Mouse (Mus musculus) midbrain, embryonic 12.5 days (tissue): ENCODE results near the gene Rps6kl1. TPM values are rescaled to one million over a fixed set of nuclear protein-coding genes. Genes with fewer than 3 reads are reported as not detected.
"Not testable (repeated sequence)": the region's sequence is repeated elsewhere in the genome, so short reads cannot be mapped to it uniquely, and the experiment has no call there.

Experiments used
- ATAC-seq: fragments of 200-750 bp; cut with Nextera tagmentation; 2 replicates; pipeline ENCODE4 v1.8.0; 2017; ENCODE audit warnings: low read depth, moderate TSS enrichment, moderate library complexity; ENCODE audit not compliant: low FRiP score
- H3K27ac ChIP-seq: fragments of 300-500 bp; sonication (generic); replicated peaks from 2 replicates; pipeline ENCODE4 v1.5.1; 2016; ENCODE audit warnings: mild to moderate bottlenecking
- H3K27me3 ChIP-seq: fragments of 300-500 bp; sonication (generic); 2 replicates; pipeline ENCODE4 v1.6.1; 2016; ENCODE audit warnings: mild to moderate bottlenecking
- H3K36me3 ChIP-seq: fragments of 300-500 bp; sonication (generic); 2 replicates; pipeline ENCODE4 v1.6.1; 2016
- H3K4me1 ChIP-seq: fragments of 300-500 bp; sonication (generic); 2 replicates; pipeline ENCODE4 v1.6.1; 2016
- H3K4me2 ChIP-seq: fragments of 300-500 bp; sonication (generic); replicated peaks from 2 replicates; pipeline ENCODE4 v1.6.1; 2016; ENCODE audit warnings: mild to moderate bottlenecking, moderate library complexity
- H3K4me3 ChIP-seq: fragments of 300-500 bp; sonication (generic); 2 replicates; pipeline ENCODE4 v1.5.1; 2016; ENCODE audit warnings: mild to moderate bottlenecking
- H3K9ac ChIP-seq: fragments of 300-500 bp; sonication (generic); replicated peaks from 2 replicates; pipeline ENCODE4 v1.6.1; 2016; ENCODE audit warnings: mild to moderate bottlenecking, moderate library complexity
- H3K9me3 ChIP-seq: fragments of 300-500 bp; sonication (generic); 2 replicates; pipeline ENCODE4 v1.6.1; 2016; ENCODE audit warnings: mild to moderate bottlenecking
- WGBS: fragments of 180-500 bp; shearing (Covaris S2); methylation state at CpG from one replicate; pipeline ENCODE4 v1.1.7; 2016; 5-methylcytosine and 5-hydroxymethylcytosine counted together
- polyA plus RNA-seq: library from polyadenylated mRNA; unstranded; fragments of >200 nt; fragmentation: Nextera tagmentation; extraction: Ambion mirVana; gene quantifications from 2 replicates; pipeline ENCODE4 v1.2.1, GENCODE M21; 2016

The Rps6kl1 gene
- polyA plus RNA-seq, 1 experiment from 2014 or later, result 6.1 TPM

GRCm38 (mm10) chr12:85150321-85151001 is 603 bp downstream of the Rps6kl1 start:
- WGBS, result 7% methylated on average over 20 of the region's 20 CpGs
- peak overlapping the region; percentile 44 for H3K4me3 ChIP-seq
- peaks cover 15% of the 10 kb centered on the region for H3K4me1 ChIP-seq
- no peaks in the 10 kb centered on the region for H3K36me3 ChIP-seq
- peaks cover 31% of the 10 kb centered on the region for H3K27me3 ChIP-seq
- ATAC-seq, result peak; percentile 30; the same call in 1 of the 2 replicates
- H3K9me3 ChIP-seq, result no peaks in the 10 kb centered on the region
- no peak overlapping the region for H3K27ac ChIP-seq
- peak overlapping the region; percentile 47 for H3K4me2 ChIP-seq
- H3K9ac ChIP-seq, result peak overlapping the region; percentile 35

- no peaks in the 10 kb centered on the region for H3K36me3 ChIP-seq
- no peak overlapping the region for H3K27ac ChIP-seq
- H3K4me2 ChIP-seq, result no peak overlapping the region
- no peak for ATAC-seq
- peaks cover 15% of the 10 kb centered on the region for H3K4me1 ChIP-seq
- no peak overlapping the region for H3K4me3 ChIP-seq
- H3K27me3 ChIP-seq, result peaks cover 31% of the 10 kb centered on the region
- 75% methylated on average over 9 of the region's 9 CpGs for WGBS
- H3K9ac ChIP-seq, result no peak overlapping the region
- H3K9me3 ChIP-seq, result no peaks in the 10 kb centered on the region
Measured at GRCm38 (mm10) chr12:85146881-85147280, 4.2 kb downstream of the Rps6kl1 start.

DNA sequence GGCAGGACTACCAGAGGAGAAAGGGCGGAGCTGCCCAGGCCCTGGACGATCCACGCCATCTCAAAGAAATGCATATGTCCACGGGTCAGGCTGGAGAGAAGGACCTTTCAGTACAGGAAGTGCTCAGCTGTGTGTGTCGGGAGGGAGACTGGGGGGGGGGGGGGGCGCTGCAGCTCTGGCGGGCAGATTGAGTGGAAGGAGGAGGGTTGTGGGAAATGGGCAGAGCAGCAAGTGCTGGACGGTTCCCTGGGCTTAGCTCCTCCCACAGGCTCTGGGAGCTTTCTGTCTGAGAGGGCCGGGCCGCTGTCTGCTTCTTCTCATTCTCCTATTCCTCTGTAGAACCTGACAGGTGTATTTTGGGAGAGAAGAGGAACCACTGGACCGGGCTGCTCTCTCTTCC is 4.7 kb downstream of the Rps6kl1 start:
- no peaks in the 10 kb centered on the region for H3K36me3 ChIP-seq
- no peak for ATAC-seq
- peaks cover 26% of the 10 kb centered on the region for H3K27me3 ChIP-seq
- H3K9ac ChIP-seq, result no peak overlapping the region
- H3K27ac ChIP-seq, result no peak overlapping the region
- H3K4me1 ChIP-seq, result peaks cover 15% of the 10 kb centered on the region
- WGBS, result 40% methylated on average over 9 of the region's 11 CpGs
- no peak overlapping the region for H3K4me3 ChIP-seq
- H3K9me3 ChIP-seq, result no peaks in the 10 kb centered on the region
- no peak overlapping the region for H3K4me2 ChIP-seq

GRCm38 (mm10) chr12:85145630-85146029 is 5.4 kb downstream of the Rps6kl1 start:
- Histone ChIP-seq H3K4me2 (no peak overlapping the region), H3K27ac (no peak overlapping the region), H3K36me3 (no peaks in the 10 kb centered on the region), H3K4me1 (peaks cover 11% of the 10 kb centered on the region), H3K27me3 (peaks cover 19% of the 10 kb centered on the region), H3K9me3 (no peaks in the 10 kb centered on the region), H3K4me3 (no peak overlapping the region), H3K9ac (no peak overlapping the region)
- WGBS, result 75% methylated on average over 9 of the region's 9 CpGs
- ATAC-seq, result no peak

- 87% methylated on average over 4 of the region's 4 CpGs for WGBS
Measured at GRCm38 (mm10) chr12:85144821-85145220, 6.2 kb downstream of the Rps6kl1 start.

DNA sequence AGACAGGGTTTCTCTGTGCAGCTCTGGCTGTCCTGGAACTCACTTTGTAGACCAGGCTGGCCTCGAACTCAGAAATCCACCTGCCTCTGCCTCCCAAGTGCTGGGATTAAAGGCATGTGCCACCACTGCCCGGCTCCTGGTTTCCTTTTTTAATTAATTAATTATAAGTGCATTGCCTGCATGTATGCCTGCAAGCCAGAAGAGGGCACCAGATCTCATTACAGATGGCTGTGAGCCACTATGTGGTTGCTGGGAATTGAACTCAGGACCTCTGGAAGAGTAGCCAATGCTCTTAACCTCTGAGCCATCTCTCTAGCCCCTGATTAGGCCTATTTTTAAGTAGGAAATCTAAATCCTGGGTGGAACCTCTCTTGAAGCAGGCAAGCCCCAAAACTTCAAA is 6.8 kb downstream of the Rps6kl1 start:
- H3K27me3 ChIP-seq, result peaks cover 13% of the 10 kb centered on the region
- H3K4me2 ChIP-seq, H3K9ac ChIP-seq, H3K27ac ChIP-seq, H3K36me3 ChIP-seq, H3K4me3 ChIP-seq, H3K4me1 ChIP-seq, H3K9me3 ChIP-seq, ATAC-seq: not testable (repeated sequence)
- WGBS, result 64% methylated on average over 2 of the region's 2 CpGs

More at GRCm38 (mm10) chr12:85144821-85145220, 6.2 kb downstream of the Rps6kl1 start:
- ATAC-seq, result no peak
- peaks cover 17% of the 10 kb centered on the region for H3K27me3 ChIP-seq
- H3K27ac ChIP-seq, result no peak overlapping the region
- no peak overlapping the region for H3K9ac ChIP-seq
- no peaks in the 10 kb centered on the region for H3K36me3 ChIP-seq
- no peak overlapping the region for H3K4me3 ChIP-seq
- H3K4me2 ChIP-seq, result no peak overlapping the region
- no peaks in the 10 kb centered on the region for H3K9me3 ChIP-seq
- peaks cover 5% of the 10 kb centered on the region for H3K4me1 ChIP-seq

- no peak overlapping the region for H3K4me3 ChIP-seq
- ATAC-seq, result peak; percentile 64; the same call in 1 of the 2 replicates
- H3K4me2 ChIP-seq, result no peak overlapping the region
- H3K27me3 ChIP-seq, result peaks cover 7% of the 10 kb centered on the region
- no peak overlapping the region for H3K27ac ChIP-seq
- peaks cover 5% of the 10 kb centered on the region for H3K4me1 ChIP-seq
- 15% methylated on average over 4 of the region's 4 CpGs for WGBS
- H3K9ac ChIP-seq, result no peak overlapping the region
- no peaks in the 10 kb centered on the region for H3K36me3 ChIP-seq
- H3K9me3 ChIP-seq, result no peaks in the 10 kb centered on the region
Measured at GRCm38 (mm10) chr12:85142803-85143202, 8.3 kb downstream of the Rps6kl1 start.

DNA sequence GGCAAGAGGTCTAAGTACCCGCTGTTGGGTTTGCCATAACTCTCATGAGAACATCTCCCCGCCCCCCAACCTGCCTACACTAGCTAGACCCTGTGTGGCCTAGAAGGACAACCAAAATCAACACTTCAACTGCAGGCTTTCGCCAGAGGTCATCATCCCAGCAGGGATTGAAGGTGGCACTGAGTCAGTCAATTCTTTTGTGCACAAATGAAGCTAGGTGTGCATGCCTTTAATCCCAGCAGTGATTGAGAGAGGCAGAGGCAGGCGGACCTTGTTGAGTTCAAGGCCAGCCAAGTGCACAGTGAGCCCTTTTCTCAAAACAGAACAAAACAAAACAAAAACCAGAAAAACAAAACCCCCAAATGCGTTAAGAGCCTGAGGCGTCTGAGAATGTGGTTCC is 10.0 kb downstream of the Rps6kl1 start:
- Histone ChIP-seq H3K9ac (no peak overlapping the region), H3K4me1 (no peaks in the 10 kb centered on the region), H3K9me3 (no peaks in the 10 kb centered on the region), H3K4me3 (no peak overlapping the region), H3K27ac (no peak overlapping the region), H3K4me2 (no peak overlapping the region), H3K36me3 (no peaks in the 10 kb centered on the region), H3K27me3 (peaks cover 7% of the 10 kb centered on the region)
- WGBS, result 86% methylated on average over 6 of the region's 6 CpGs
- no peak for ATAC-seq

DNA sequence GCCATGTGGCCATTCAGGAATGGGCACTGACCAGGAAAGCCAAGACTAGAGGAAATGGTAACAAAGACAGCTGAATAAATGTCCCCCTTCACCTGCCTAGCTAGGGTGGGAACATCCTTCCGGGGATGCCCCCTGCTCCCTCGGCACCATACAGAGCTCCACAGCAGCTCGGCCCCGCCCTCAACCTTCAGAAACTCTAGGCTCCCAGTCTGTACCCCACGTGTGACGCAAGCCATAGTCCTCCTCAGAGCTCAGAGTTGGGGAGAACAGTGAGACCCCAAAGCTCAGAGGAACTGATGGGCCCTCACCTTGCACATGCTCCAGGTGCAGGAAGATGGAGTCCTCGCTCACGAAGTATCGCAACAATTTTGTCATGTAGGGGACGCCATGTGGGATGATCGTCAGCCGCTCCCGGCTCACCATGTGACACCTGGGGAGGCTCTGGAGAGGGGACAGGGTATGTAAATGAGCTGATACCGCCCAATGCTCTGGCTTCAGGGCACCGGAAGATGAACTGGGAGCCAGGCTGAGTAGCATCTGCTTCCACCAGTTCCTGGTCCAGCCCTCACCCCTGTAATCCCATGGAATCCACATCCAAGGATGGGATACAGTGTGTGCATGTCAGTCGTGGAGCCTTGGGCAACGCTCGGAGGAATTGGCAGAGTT is 10.9 kb downstream of the Rps6kl1 start:
- Histone ChIP-seq H3K27ac (no peak overlapping the region), H3K9me3 (no peaks in the 10 kb centered on the region), H3K4me3 (no peak overlapping the region), H3K27me3 (peaks cover 7% of the 10 kb centered on the region), H3K4me1 (no peaks in the 10 kb centered on the region), H3K36me3 (peaks cover 7% of the 10 kb centered on the region), H3K9ac (no peak overlapping the region), H3K4me2 (no peak overlapping the region)
- 44% methylated on average over 18 of the region's 18 CpGs for WGBS
- no peak for ATAC-seq

DNA sequence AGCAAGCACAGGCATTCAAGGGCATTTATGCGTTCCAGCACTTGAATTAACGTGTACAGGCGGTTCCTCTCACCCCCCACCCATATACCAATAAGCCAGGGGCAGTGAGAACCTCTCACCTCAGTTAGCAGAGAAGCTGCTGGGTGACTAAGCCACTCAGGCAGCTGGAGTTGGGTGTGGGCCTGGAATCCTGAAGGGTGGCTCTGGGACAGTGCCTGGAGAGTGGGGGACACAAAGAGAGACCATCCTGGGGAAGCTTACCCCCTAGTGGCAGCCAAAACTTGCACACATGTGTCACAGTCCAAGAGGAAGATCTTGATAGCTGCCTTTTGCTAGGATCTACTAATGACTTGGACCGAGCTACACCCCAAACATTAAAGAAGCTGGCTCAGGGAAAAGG is 14.4 kb downstream of the Rps6kl1 start:
- no peak for ATAC-seq

GRCm38 (mm10) chr12:85135513-85136470 is 15.3 kb downstream of the Rps6kl1 start:
- Histone ChIP-seq H3K27me3 (peaks cover 7% of the 10 kb centered on the region), H3K4me3 (no peak overlapping the region), H3K9ac (no peak overlapping the region), H3K4me2 (no peak overlapping the region), H3K36me3 (peaks cover 48% of the 10 kb centered on the region), H3K9me3 (no peaks in the 10 kb centered on the region), H3K27ac (no peak overlapping the region), H3K4me1 (no peaks in the 10 kb centered on the region)
- WGBS, result 81% methylated on average over 19 of the region's 19 CpGs
- no peak for ATAC-seq

More for the DNA sequence above, 14.4 kb downstream of the Rps6kl1 start:
- H3K9ac ChIP-seq, result no peak overlapping the region
- peaks cover 39% of the 10 kb centered on the region for H3K36me3 ChIP-seq
- H3K4me3 ChIP-seq, result no peak overlapping the region
- H3K4me1 ChIP-seq, result no peaks in the 10 kb centered on the region
- H3K27me3 ChIP-seq, result peaks cover 7% of the 10 kb centered on the region
- 81% methylated on average over 4 of the region's 4 CpGs for WGBS
- no peak overlapping the region for H3K4me2 ChIP-seq
- no peak overlapping the region for H3K27ac ChIP-seq
- no peaks in the 10 kb centered on the region for H3K9me3 ChIP-seq
